Mouse (Mus musculus) midbrain, postnatal 0 days (tissue): Measurements from ENCODE around the gene Eme2. TPM values are rescaled to one million over a fixed set of nuclear protein-coding genes. Genes with fewer than 3 reads are reported as not detected.

Experiments used
- ATAC-seq: fragments of 200-750 bp; cut with Nextera tagmentation; 2 replicates; pipeline ENCODE4 v1.8.0; 2017; ENCODE audit warnings: moderate number of reproducible peaks, mild to moderate bottlenecking, moderate TSS enrichment, moderate library complexity; ENCODE audit not compliant: low FRiP score
- DNase-seq: peaks from one replicate; pipeline ENCODE4 v3.0.0-alpha.2; 2015; ENCODE audit warnings: low spot score
- H3K27ac ChIP-seq: fragments of 300-500 bp; sonication (generic); 2 replicates; pipeline ENCODE4 v1.5.1; 2014; ENCODE audit warnings: low read depth, mild to moderate bottlenecking, low read length, mixed read lengths
- H3K27me3 ChIP-seq: fragments of 300-500 bp; sonication (generic); 2 replicates; pipeline ENCODE4 v1.6.1; 2014; ENCODE audit warnings: low read length, control low read depth, mixed read lengths; ENCODE audit not compliant: insufficient read depth
- H3K36me3 ChIP-seq: fragments of 300-500 bp; sonication (generic); 2 replicates; pipeline ENCODE4 v1.6.1; 2014; ENCODE audit warnings: low read length, control low read depth, mixed read lengths; ENCODE audit not compliant: insufficient read depth
- H3K4me1 ChIP-seq: fragments of 300-500 bp; sonication (generic); 2 replicates; pipeline ENCODE4 v1.6.1; 2014; ENCODE audit warnings: mild to moderate bottlenecking, control low read depth, antibody characterized with exemption, low read length, mixed read lengths; ENCODE audit not compliant: insufficient read depth
- H3K4me2 ChIP-seq: fragments of 300-500 bp; sonication (generic); 2 replicates; pipeline ENCODE4 v1.6.1; 2014; ENCODE audit warnings: low read depth, mild to moderate bottlenecking, low read length, mixed read lengths; ENCODE audit not compliant: poor library complexity, severe bottlenecking
- H3K4me3 ChIP-seq: fragments of 300-500 bp; sonication (generic); 2 replicates; pipeline ENCODE4 v1.5.1; 2014; ENCODE audit warnings: low read depth, mild to moderate bottlenecking, low read length, moderate library complexity
- H3K9ac ChIP-seq: fragments of 300-500 bp; sonication (generic); replicated peaks from 2 replicates; pipeline ENCODE4 v1.6.1; 2014; ENCODE audit warnings: mild to moderate bottlenecking, low read length, moderate library complexity, mixed read lengths; ENCODE audit not compliant: poor library complexity, severe bottlenecking
- H3K9me3 ChIP-seq: fragments of 300-500 bp; sonication (generic); 2 replicates; pipeline ENCODE4 v1.6.1; 2016; ENCODE audit warnings: low read length, control low read depth
- CTCF ChIP-seq: IDR thresholded peaks from 2 replicates; pipeline ENCODE4 v1.5.1; 2016; ENCODE audit warnings: antibody characterized with exemption, mild to moderate bottlenecking
- WGBS: fragments of 180-500 bp; shearing (Covaris S2); extraction: QIAGEN DNeasy Blood & Tissue Kit; methylation state at CpG from one replicate; pipeline ENCODE4 v1.1.7; 2014; 5-methylcytosine and 5-hydroxymethylcytosine counted together
- polyA plus RNA-seq: library from polyadenylated mRNA; unstranded; fragments of >200 nt; fragmentation: Nextera tagmentation; extraction: Ambion mirVana; gene quantifications from 2 replicates; pipeline ENCODE4 v1.2.1, GENCODE M21; 2015
- total RNA-seq: library from RNA; depleted of rRNA; stranded (reverse); fragments of >200 nt; gene quantifications from 2 replicates; pipeline ENCODE4 v1.2.3, GENCODE M21; 2014

Gene Eme2
- total and polyA plus RNA-seq, 2 experiments from 2014 or later: 20.2 to 29.7 TPM

DNA sequence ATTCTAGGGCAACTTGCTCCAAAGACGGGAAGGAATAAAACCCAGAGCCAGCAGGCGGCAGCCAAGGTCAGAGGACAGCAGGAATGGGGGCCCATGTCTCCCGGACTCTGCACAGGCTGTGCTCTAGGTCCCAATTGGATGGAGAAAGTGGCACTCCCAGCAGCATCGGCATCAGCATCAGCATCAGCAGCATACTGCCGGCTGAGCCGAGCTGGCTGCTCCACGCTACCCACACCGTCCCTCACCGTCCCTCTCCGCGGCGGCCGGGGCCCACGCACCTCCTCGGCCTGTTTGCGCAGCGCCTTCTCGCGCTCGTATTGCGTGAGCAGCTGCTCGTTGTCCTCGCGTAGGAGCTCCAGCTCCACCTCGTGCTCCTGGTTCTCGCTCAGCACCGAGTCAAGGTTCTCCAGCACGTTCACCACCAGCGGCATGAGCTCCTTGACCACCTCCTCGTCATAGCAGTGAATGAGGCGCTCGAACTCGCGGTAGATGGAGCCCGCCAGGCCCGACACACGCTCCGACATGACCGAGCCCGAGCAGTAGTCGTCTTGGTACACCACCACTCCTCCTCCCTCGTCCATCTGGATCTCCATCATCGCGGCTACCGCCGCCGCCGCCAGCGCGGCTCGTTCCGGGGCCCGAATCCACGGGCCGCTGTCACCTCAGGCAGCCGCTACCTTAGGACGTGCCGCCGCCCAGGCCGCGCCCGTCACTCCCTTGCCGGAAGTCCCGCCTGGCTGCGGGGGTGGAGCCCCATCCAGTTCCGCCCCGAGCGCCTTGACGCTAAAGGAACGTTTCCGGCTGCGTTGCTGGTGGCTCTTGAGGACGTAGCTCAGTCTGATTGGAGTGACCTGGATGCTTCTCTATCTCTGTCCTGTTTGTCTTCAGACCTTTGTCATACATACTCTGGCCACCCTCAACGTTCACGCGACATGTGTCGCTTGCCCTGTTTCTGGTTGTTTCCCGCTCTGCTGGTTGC, 41.7 kb upstream of the Eme2 start, which contains the start of gene Mapk8ip3:
Gene Mapk8ip3, minus strand, starts transcription at position 719 of the 979 bp plus-strand sequence.
- ATAC-seq: peak; percentile 97
- WGBS: under 1% methylated on average over 78 of the region's 78 CpGs
- Histone ChIP-seq H3K4me3 (peak within 1 kb of the TSS; percentile 93), H3K4me2 (peak within 1 kb of the TSS; percentile 79), H3K27ac (peak within 1 kb of the TSS; percentile 86), H3K9me3 (no peaks in the 10 kb centered on the region), H3K9ac (peak within 1 kb of the TSS; percentile 92), H3K4me1 (peaks cover 16% of the 10 kb centered on the region), H3K36me3 (0 out of 2 replicates have a peak, but pooled peaks cover 2% of the 10 kb centered on the region), H3K27me3 (no peaks in the 10 kb centered on the region)
- TF ChIP-seq CTCF: peak; percentile 50
- DNase-seq: peak; percentile 96

DNA sequence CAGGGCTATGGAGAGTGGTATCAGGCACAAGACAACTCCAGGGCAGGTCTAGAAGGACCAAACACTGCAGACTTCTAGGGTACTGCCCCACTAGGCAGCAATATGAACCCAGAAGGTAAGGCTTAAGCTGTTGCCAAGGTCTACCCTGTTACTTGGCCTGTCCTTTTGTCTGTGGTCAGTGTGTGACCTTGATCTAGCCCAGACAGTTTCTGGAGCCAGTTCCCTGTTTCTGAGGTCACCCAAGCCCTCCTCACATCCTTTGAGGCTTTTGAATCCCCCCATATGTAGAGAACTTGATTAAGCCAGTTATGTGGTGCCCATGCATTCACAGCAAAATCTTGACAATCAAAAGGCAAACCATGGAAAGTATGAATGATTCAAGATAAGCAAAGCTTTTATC, 40.8 kb upstream of the Eme2 start:
- H3K4me1 ChIP-seq: peaks cover 16% of the 10 kb centered on the region
- no peak for TF ChIP-seq CTCF
- ATAC-seq (no peak), DNase-seq (no peak)
- H3K27ac ChIP-seq: no peak overlapping the region
- peak overlapping the region; percentile 92 for H3K9ac ChIP-seq
- H3K4me3 ChIP-seq: peak overlapping the region; percentile 93
- H3K9me3 ChIP-seq: no peaks in the 10 kb centered on the region
- H3K4me2 ChIP-seq: peak overlapping the region; percentile 79
- H3K27me3 ChIP-seq: no peaks in the 10 kb centered on the region
- H3K36me3 ChIP-seq: 0 out of 2 replicates have a peak, but pooled peaks cover 2% of the 10 kb centered on the region

DNA sequence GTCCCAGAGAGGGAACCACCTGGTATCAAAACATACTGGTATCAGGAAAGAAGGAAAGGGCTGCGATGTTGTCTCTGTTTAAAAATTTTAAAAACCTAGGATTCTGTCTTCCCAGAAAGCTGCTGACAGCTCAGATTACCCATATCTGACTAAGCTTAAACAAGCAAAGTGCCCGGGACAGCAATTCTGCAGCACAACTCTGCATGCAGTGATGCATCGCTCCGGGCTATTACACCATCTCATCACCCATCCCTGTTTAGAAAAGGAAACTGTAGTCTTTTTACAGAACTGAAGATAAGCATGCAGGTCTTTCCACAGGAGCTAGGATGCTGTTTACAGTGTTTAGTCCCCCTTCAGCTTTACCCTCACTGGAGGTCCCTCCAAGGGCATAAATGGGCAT, 40.0 kb upstream of the Eme2 start:
- Histone ChIP-seq H3K9me3 (no peaks in the 10 kb centered on the region), H3K4me1 (peaks cover 16% of the 10 kb centered on the region), H3K36me3 (0 out of 2 replicates have a peak, but pooled peaks cover 2% of the 10 kb centered on the region), H3K4me2 (peak overlapping the region; percentile 79), H3K9ac (peak overlapping the region; percentile 92; the same call in 1 of the 2 replicates), H3K27me3 (no peaks in the 10 kb centered on the region), H3K4me3 (peak overlapping the region; percentile 93), H3K27ac (no peak overlapping the region)
- no peak for DNase-seq
- ATAC-seq: no peak
- no peak for TF ChIP-seq CTCF
- 90% methylated on average over 4 of the region's 4 CpGs for WGBS

DNA sequence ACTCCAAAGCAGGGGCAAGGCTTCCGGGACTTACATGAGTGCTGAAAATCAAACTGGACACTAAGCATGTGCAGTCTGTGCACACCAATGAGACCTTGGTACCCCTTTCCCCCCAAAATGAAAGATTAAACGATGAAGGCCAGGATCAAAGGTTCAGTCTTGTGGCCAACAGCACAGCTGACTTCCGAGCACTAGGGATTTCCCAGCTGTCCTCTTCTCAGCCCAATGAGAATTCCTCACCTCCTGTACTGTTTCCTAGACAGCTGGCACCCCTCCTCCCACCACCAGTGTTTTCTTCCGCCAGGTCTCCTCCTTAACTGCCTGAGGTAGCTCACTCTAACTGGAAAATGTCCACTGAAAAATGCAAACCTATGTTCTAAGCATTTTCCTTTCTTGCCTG, 38.3 kb upstream of the Eme2 start:
- no peak for DNase-seq
- no peak for ATAC-seq
- no peak overlapping the region for H3K4me2 ChIP-seq
- WGBS: 73% methylated on average over 4 of the region's 4 CpGs
- peaks cover 16% of the 10 kb centered on the region for H3K4me1 ChIP-seq
- H3K27ac ChIP-seq: no peak overlapping the region
- H3K9ac ChIP-seq: no peak overlapping the region
- no peaks in the 10 kb centered on the region for H3K9me3 ChIP-seq
- TF ChIP-seq CTCF: no peak
- H3K27me3 ChIP-seq: no peaks in the 10 kb centered on the region
- H3K4me3 ChIP-seq: no peak overlapping the region
- 0 out of 2 replicates have a peak, but pooled peaks cover 2% of the 10 kb centered on the region for H3K36me3 ChIP-seq

DNA sequence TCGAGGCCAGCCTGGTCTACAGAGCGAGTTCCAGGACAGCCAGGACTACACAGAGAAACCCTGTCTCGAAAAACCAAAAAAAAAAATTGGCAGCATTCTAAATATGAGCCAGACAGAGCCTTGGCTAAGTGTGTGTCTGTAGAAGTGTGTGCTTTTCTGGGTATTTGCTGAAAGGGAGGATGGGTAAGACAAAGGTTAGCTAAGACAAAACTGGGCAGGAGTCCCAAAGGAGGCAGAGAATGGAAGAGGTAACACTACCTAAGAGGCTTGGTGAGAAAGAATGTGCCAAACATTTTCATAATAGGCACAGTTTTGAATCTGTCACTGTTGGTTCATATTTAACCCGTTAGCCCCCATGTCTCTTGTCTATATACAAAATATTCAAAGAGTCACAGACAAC, 37.5 kb upstream of the Eme2 start:
- H3K4me1 ChIP-seq: peaks cover 16% of the 10 kb centered on the region
- no peak for TF ChIP-seq CTCF
- peaks cover 4% of the 10 kb centered on the region; the same call in 1 of the 2 replicates for H3K36me3 ChIP-seq
- ATAC-seq: no peak
- no peak overlapping the region for H3K4me2 ChIP-seq
- WGBS: 94% methylated on average over 4 of the region's 4 CpGs
- H3K27me3 ChIP-seq: no peaks in the 10 kb centered on the region
- no peak overlapping the region for H3K9ac ChIP-seq
- H3K9me3 ChIP-seq: no peaks in the 10 kb centered on the region
- H3K27ac ChIP-seq: no peak overlapping the region
- no peak overlapping the region for H3K4me3 ChIP-seq
- no peak for DNase-seq

DNA sequence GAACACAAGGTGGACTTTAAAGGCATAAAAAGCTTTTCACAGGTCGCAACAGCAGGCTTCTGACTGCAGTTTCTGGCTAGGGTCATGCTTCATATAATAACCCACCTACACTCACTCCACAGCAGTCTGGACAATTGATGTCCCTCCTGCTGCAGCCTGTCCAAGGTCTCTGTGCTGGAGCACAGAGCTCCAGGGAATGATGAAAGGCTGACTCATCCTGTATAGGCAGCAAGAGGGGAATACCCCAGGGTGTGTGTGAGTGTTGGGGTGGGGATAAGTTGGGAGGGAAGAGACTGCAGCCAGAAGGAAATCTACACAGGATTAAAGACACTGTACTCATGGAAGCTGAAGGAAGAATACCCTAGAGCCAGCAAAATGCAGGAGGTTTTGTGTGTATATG, 34.6 kb upstream of the Eme2 start:
- ATAC-seq (no peak), DNase-seq (no peak)
- H3K27me3 ChIP-seq: no peaks in the 10 kb centered on the region
- 0 out of 2 replicates have a peak, but pooled peaks cover 4% of the 10 kb centered on the region for H3K4me1 ChIP-seq
- 78% methylated on average over 1 of the region's 1 CpGs for WGBS
- H3K4me3 ChIP-seq: no peak overlapping the region
- no peak overlapping the region for H3K4me2 ChIP-seq
- TF ChIP-seq CTCF: no peak
- H3K27ac ChIP-seq: no peak overlapping the region
- no peaks in the 10 kb centered on the region for H3K9me3 ChIP-seq
- H3K36me3 ChIP-seq: peaks cover 17% of the 10 kb centered on the region
- H3K9ac ChIP-seq: no peak overlapping the region
